11 mouse cellular contexts compared by ENCODE assay signal in genomic region chr2:56257044-56257954, GRCm38 (mm10).
A peak's percentile ranks its signal among the peaks of the same experiment; 100 is the strongest.
DNase-seq lines count a peak whose midpoint lies in the region; ATAC-seq lines count a peak whose summit lies in the region.
"Had no signal": no experiment of that assay in that cellular context is flagged by ENCODE, and none has a peak within 500 bp of the region (broad histone marks: within the 10 kb centered on the region; RNA-seq: fewer than 3 reads in every experiment).

No protein-coding gene starts in this region.

- H3K9me3 ChIP-seq in kidney, embryonic 14.5 days (ENCODE audit: control insufficient read depth, low read length) = no peaks in the 10 kb centered on the region
- no peaks in the 10 kb centered on the region for H3K9me3 ChIP-seq in hindbrain, embryonic 16.5 days (ENCODE audit: control insufficient read depth, low read length)
- H3K9me3 ChIP-seq in midbrain, embryonic 16.5 days (replicated peaks; ENCODE audit: control insufficient read depth, low read length, poor library complexity, severe bottlenecking) = no peaks in the 10 kb centered on the region
- H3K9me3 ChIP-seq: embryonic facial prominence, embryonic 13.5 days had no signal

- H3K27ac ChIP-seq in kidney, embryonic 14.5 days (ENCODE audit: low read depth, low read length) = no peak overlapping the region
- no peak overlapping the region for H3K27ac ChIP-seq in hindbrain, embryonic 16.5 days (ENCODE audit: low read depth, low read length)
- H3K27ac ChIP-seq in midbrain, embryonic 16.5 days (ENCODE audit: low read length) = no peak overlapping the region
- H3K27ac ChIP-seq: embryonic facial prominence, embryonic 13.5 days had no signal

- H3K4me1 ChIP-seq in kidney, embryonic 14.5 days (ENCODE audit: control insufficient read depth, insufficient read depth, low read length) = no peaks in the 10 kb centered on the region
- H3K4me1 ChIP-seq in hindbrain, embryonic 16.5 days (ENCODE audit: control insufficient read depth, insufficient read depth, low read depth, low read length) = peaks cover 3% of the 10 kb centered on the region; the same call in 1 of the 2 replicates
- no peaks in the 10 kb centered on the region; the same call in 1 of the 2 replicates for H3K4me1 ChIP-seq in midbrain, embryonic 16.5 days (ENCODE audit: control insufficient read depth, insufficient read depth, low read length)
- H3K4me1 ChIP-seq: embryonic facial prominence, embryonic 13.5 days had no signal

- no peak overlapping the region for H3K4me2 ChIP-seq in kidney, embryonic 14.5 days (replicated peaks; ENCODE audit: low read depth, low read length)
- H3K4me2 ChIP-seq in hindbrain, embryonic 16.5 days (ENCODE audit: low read length) = peak overlapping the region; percentile 12; the same call in 1 of the 2 replicates
- H3K4me2 ChIP-seq in midbrain, embryonic 16.5 days (ENCODE audit: low read length) = 0 out of 2 replicates have a peak overlapping the region, but pooled peaks have one; percentile 19
- H3K4me2 ChIP-seq: embryonic facial prominence, embryonic 13.5 days; heart, embryonic 11.5 days had no signal

- H3K27me3 ChIP-seq in kidney, embryonic 14.5 days (ENCODE audit: control insufficient read depth, insufficient read depth, low read length) = no peaks in the 10 kb centered on the region
- H3K27me3 ChIP-seq in hindbrain, embryonic 16.5 days (replicated peaks; ENCODE audit: control insufficient read depth, insufficient read depth, low read length) = no peaks in the 10 kb centered on the region
- H3K27me3 ChIP-seq in midbrain, embryonic 16.5 days (ENCODE audit: control insufficient read depth, insufficient read depth, low read depth, low read length) = no peaks in the 10 kb centered on the region
- H3K27me3 ChIP-seq: embryonic facial prominence, embryonic 13.5 days had no signal

- H3K36me3 ChIP-seq in kidney, embryonic 14.5 days (ENCODE audit: control insufficient read depth, insufficient read depth, low read length) = no peaks in the 10 kb centered on the region
- H3K36me3 ChIP-seq in hindbrain, embryonic 16.5 days (ENCODE audit: control insufficient read depth, insufficient read depth, low read length) = no peaks in the 10 kb centered on the region
- H3K36me3 ChIP-seq in midbrain, embryonic 16.5 days (ENCODE audit: control insufficient read depth, insufficient read depth, low read length) = no peaks in the 10 kb centered on the region
- H3K36me3 ChIP-seq: embryonic facial prominence, embryonic 13.5 days had no signal

- no peak overlapping the region for H3K9ac ChIP-seq in kidney, embryonic 14.5 days (ENCODE audit: low read depth, low read length)
- no peak overlapping the region for H3K9ac ChIP-seq in hindbrain, embryonic 16.5 days (ENCODE audit: low read depth, low read length)
- H3K9ac ChIP-seq in midbrain, embryonic 16.5 days (ENCODE audit: low read depth, low read length) = no peak overlapping the region
- H3K9ac ChIP-seq: embryonic facial prominence, embryonic 13.5 days had no signal

- H3K4me3 ChIP-seq in kidney, embryonic 14.5 days (ENCODE audit: low read length) = no peak overlapping the region
- H3K4me3 ChIP-seq in hindbrain, embryonic 16.5 days (ENCODE audit: low read length) = no peak overlapping the region
- no peak overlapping the region for H3K4me3 ChIP-seq in midbrain, embryonic 16.5 days (ENCODE audit: low read depth, low read length)
- H3K4me3 ChIP-seq: embryonic facial prominence, embryonic 13.5 days had no signal

- no peak for DNase-seq in kidney, postnatal 25 days
- DNase-seq in embryo, embryonic 10.5 days (ENCODE audit: low spot score) = peak; percentile 9
- no peak for DNase-seq in ovary, postnatal 14 days (ENCODE audit: low spot score)
- no peak for DNase-seq in cerebellum, adult 9-10 months
- no peak for DNase-seq in cerebellum, postnatal 10 days
- DNase-seq: kidney, adult 2 months had no signal

- ATAC-seq in kidney, embryonic 14.5 days (ENCODE audit: low FRiP score, low TSS enrichment) = peak; percentile 46; the same call in 1 of the 2 replicates
- peak; percentile 68; the same call in 1 of the 2 replicates for ATAC-seq in hindbrain, embryonic 16.5 days
- peak; percentile 67 for ATAC-seq in midbrain, embryonic 16.5 days

- 46% methylated on average over 10 of the region's 10 CpGs for WGBS in kidney, embryonic 14.5 days
- 50% methylated on average over 10 of the region's 10 CpGs for WGBS in hindbrain, embryonic 16.5 days
- WGBS in midbrain, embryonic 16.5 days = 54% methylated on average over 10 of the region's 10 CpGs
